Mouse (Mus musculus) kidney, adult 10 weeks (tissue): ENCODE data around the gene Sult2a3. TPM values are rescaled to one million over a fixed set of nuclear protein-coding genes. Genes with fewer than 3 reads are reported as not detected.

Experiments
- polyA plus RNA-seq: library from polyadenylated mRNA; stranded (reverse); fragments of 350-450 nt; fragmentation: Illumina TruSeq; extraction: RNeasy Lipid Tissue Mini Kit (QIAGEN cat#74804); gene quantifications from one replicate; pipeline ENCODE4 v1.2.3, GENCODE M21; 2014; ENCODE audit warnings: low read depth, low replicate concordance

The Sult2a3 gene
- polyA plus RNA-seq: not detected

DNA sequence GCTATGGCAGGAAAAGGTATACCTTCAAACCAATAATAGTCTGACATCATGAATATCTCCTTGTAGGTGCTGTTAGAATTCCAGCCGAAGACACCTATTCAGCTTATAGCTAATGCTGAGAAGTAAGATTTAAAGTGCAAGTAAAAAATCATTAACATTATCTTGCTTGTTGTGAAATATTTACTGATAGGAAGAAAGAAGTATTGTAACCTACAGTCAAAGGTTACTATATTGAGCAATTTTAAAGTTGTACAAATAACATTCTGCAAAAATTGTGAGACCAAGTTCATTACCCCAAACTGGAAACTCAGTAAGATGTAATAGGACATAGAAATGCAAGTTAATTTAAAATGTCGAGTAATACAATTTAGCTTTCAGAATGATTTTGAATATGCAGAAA lies at the start of gene Sult2a3:
TSS of gene Sult2a3 (minus strand) at position 101 of the 400 bp plus-strand sequence.

Other genes with a start within 250 kb of the Sult2a3 start
- gene Sult2a4, start 133.4 kb downstream of the Sult2a3 start, polyA plus RNA-seq: not detected
- gene Sult2a6, start 131.8 kb upstream of the Sult2a3 start, polyA plus RNA-seq: not detected
- gene Obox8, start 210.5 kb upstream of the Sult2a3 start, polyA plus RNA-seq: not detected